Comparison of ENCODE assay signal across 16 mouse cellular contexts in genomic region chr3:87981214-87981760, GRCm38 (mm10). TPM values are rescaled to one million over a fixed set of nuclear protein-coding genes. Genes with fewer than 3 reads are reported as not detected.
DNase-seq lines count a peak whose midpoint lies in the region; ATAC-seq and TF ChIP-seq lines count a peak whose summit lies in the region.
"Had no signal": no experiment of that assay in that cellular context is flagged by ENCODE, and none has a peak within 500 bp of the region (broad histone marks: within the 10 kb centered on the region; RNA-seq: fewer than 3 reads in every experiment).

No protein-coding gene starts in this region.

- TF ChIP-seq CTCF in lung, embryonic 14.5 days (IDR thresholded peaks at IDR 0.05; ENCODE audit: low read depth): no peak

- H3K4me1 ChIP-seq in heart, embryonic 10.5 days: peaks cover 85% of the 10 kb centered on the region
- peaks cover 46% of the 10 kb centered on the region for H3K4me1 ChIP-seq in lung, embryonic 14.5 days (ENCODE audit: insufficient read depth)
- H3K4me1 ChIP-seq in heart, embryonic 16.5 days (ENCODE audit: control insufficient read depth, insufficient read depth, low read length): peaks cover 48% of the 10 kb centered on the region

- 83% methylated on average over 6 of the region's 6 CpGs for WGBS in heart, embryonic 10.5 days
- WGBS in lung, embryonic 14.5 days: 79% methylated on average over 6 of the region's 6 CpGs
- 80% methylated on average over 6 of the region's 6 CpGs for WGBS in heart, embryonic 16.5 days

- no peak overlapping the region for H3K4me2 ChIP-seq in lung, embryonic 14.5 days
- no peak overlapping the region for H3K4me2 ChIP-seq in heart, embryonic 16.5 days (ENCODE audit: low read depth, low read length)
- H3K4me2 ChIP-seq: embryonic facial prominence, embryonic 13.5 days had no signal

- no peaks in the 10 kb centered on the region; the same call in 1 of the 2 replicates for H3K9me3 ChIP-seq in heart, embryonic 10.5 days
- H3K9me3 ChIP-seq in lung, embryonic 14.5 days (ENCODE audit: low read depth, low read length): no peaks in the 10 kb centered on the region
- H3K9me3 ChIP-seq in heart, embryonic 16.5 days (replicated peaks; ENCODE audit: control insufficient read depth, low read length): no peaks in the 10 kb centered on the region
- H3K9me3 ChIP-seq: embryonic facial prominence, embryonic 13.5 days had no signal

- H3K9ac ChIP-seq in lung, embryonic 14.5 days: no peak overlapping the region
- no peak overlapping the region for H3K9ac ChIP-seq in heart, embryonic 16.5 days (ENCODE audit: low read length)
- H3K9ac ChIP-seq: embryonic facial prominence, embryonic 13.5 days had no signal

- ATAC-seq in lung, embryonic 14.5 days (ENCODE audit: insufficient read depth): no peak
- no peak for ATAC-seq in heart, embryonic 16.5 days (replicated peaks; ENCODE audit: extremely low read depth, insufficient read depth, low FRiP score)
- ATAC-seq: Patski had no signal

- H3K36me3 ChIP-seq in heart, embryonic 10.5 days: peaks cover 23% of the 10 kb centered on the region
- H3K36me3 ChIP-seq in lung, embryonic 14.5 days (ENCODE audit: insufficient read depth): no peaks in the 10 kb centered on the region; the same call in 1 of the 2 replicates
- H3K36me3 ChIP-seq in heart, embryonic 16.5 days (ENCODE audit: control insufficient read depth, insufficient read depth): peaks cover 5% of the 10 kb centered on the region
- H3K36me3 ChIP-seq: embryonic facial prominence, embryonic 13.5 days had no signal

- H3K4me3 ChIP-seq in heart, embryonic 10.5 days: no peak overlapping the region
- no peak overlapping the region for H3K4me3 ChIP-seq in lung, embryonic 14.5 days (ENCODE audit: low read depth, low read length)
- H3K4me3 ChIP-seq in heart, embryonic 16.5 days (ENCODE audit: low read length): no peak overlapping the region
- H3K4me3 ChIP-seq: embryonic facial prominence, embryonic 13.5 days had no signal

- H3K27ac ChIP-seq in heart, embryonic 10.5 days: peak overlapping the region; percentile 93
- peak overlapping the region; percentile 99 for H3K27ac ChIP-seq in lung, embryonic 14.5 days (ENCODE audit: low read depth)
- H3K27ac ChIP-seq in heart, embryonic 16.5 days (ENCODE audit: low read length): peak overlapping the region; percentile 93

- no peak for DNase-seq in heart, embryonic 10.5 days (ENCODE audit: low spot score)
- DNase-seq in heart, adult 18-20 months: no peak
- no peak for DNase-seq in lung, embryonic 14.5 days
- DNase-seq in lung, postnatal 4 days: no peak
- peak; percentile 48 for DNase-seq in lung, postnatal 25 days (ENCODE audit: low spot score)
- no peak for DNase-seq in cerebellum, postnatal 4 days (ENCODE audit: low spot score in 2 of 2)
- no peak for DNase-seq in adrenal gland, postnatal 25 days
- DNase-seq: adrenal gland, adult 8-10 months; cerebellum, adult 2 months; kidney, adult 18-20 months; right cerebral cortex, postnatal 14 days; thymus, adult 18-20 months had no signal

- H3K27me3 ChIP-seq in heart, embryonic 10.5 days (ENCODE audit: insufficient read depth, poor library complexity, severe bottlenecking): no peaks in the 10 kb centered on the region
- no peaks in the 10 kb centered on the region for H3K27me3 ChIP-seq in lung, embryonic 14.5 days (ENCODE audit: insufficient read depth, low read length)
- no peaks in the 10 kb centered on the region; the same call in 1 of the 2 replicates for H3K27me3 ChIP-seq in heart, embryonic 16.5 days (ENCODE audit: control insufficient read depth, insufficient read depth, low read length)
- H3K27me3 ChIP-seq: embryonic facial prominence, embryonic 13.5 days; Patski had no signal

RNA-seq across cellular contexts. Expression of gene Nes, which starts 10.4 kb away (rescaled TPM):
- 25.0 and 28.8 TPM in 2 replicates for polyA plus RNA-seq in heart, embryonic 10.5 days (2016; fragmentation: Nextera tagmentation; extraction: Ambion mirVana)
- 10 to 100 TPM; 12.5 to 24.8 TPM for total RNA-seq in heart, adult 18-20 months (2021)
- polyA plus RNA-seq in lung, embryonic 14.5 days (2014; fragmentation: Nextera tagmentation; extraction: Ambion mirVana): 24.6 and 27.1 TPM in 2 replicates
- polyA plus RNA-seq in heart, embryonic 16.5 days (2015; fragmentation: Nextera tagmentation; extraction: Ambion mirVana): 9.5 and 13.4 TPM in 2 replicates
- total RNA-seq in adrenal gland, postnatal 25 days (2021): 8.7 and 9.3 TPM in 2 replicates

RNA-seq across cellular contexts. Expression of gene Bcan, which starts 18.7 kb away (rescaled TPM):
- 0.05 TPM in 1 of 2 replicates, not detected in the other for polyA plus RNA-seq in heart, embryonic 10.5 days (2016; fragmentation: Nextera tagmentation; extraction: Ambion mirVana)
- total RNA-seq in heart, adult 18-20 months (2021): under 1 TPM in 1 of 2 experiments, not detected in 1; 0.32 TPM
- not detected in 2 replicates for polyA plus RNA-seq in lung, embryonic 14.5 days (2014; fragmentation: Nextera tagmentation; extraction: Ambion mirVana)
- polyA plus RNA-seq in heart, embryonic 16.5 days (2015; fragmentation: Nextera tagmentation; extraction: Ambion mirVana): 0.13 and 0.47 TPM in 2 replicates
- 62.8 and 74.9 TPM in 2 replicates for total RNA-seq in adrenal gland, postnatal 25 days (2021)

RNA-seq across cellular contexts. Expression of gene Crabp2, which starts 32.8 kb away (rescaled TPM):
- polyA plus RNA-seq in heart, embryonic 10.5 days (2016; fragmentation: Nextera tagmentation; extraction: Ambion mirVana): 35.8 and 126 TPM in 2 replicates
- not detected for total RNA-seq in heart, adult 18-20 months (2021)
- 7.7 and 10.3 TPM in 2 replicates for polyA plus RNA-seq in lung, embryonic 14.5 days (2014; fragmentation: Nextera tagmentation; extraction: Ambion mirVana)
- 7.8 and 10.1 TPM in 2 replicates for polyA plus RNA-seq in heart, embryonic 16.5 days (2015; fragmentation: Nextera tagmentation; extraction: Ambion mirVana)
- total RNA-seq in adrenal gland, postnatal 25 days (2021): not detected in 2 replicates

RNA-seq across cellular contexts. Expression of gene Hapln2, which starts 46.1 kb away (rescaled TPM):
- 0.07 and 0.08 TPM in 2 replicates for polyA plus RNA-seq in heart, embryonic 10.5 days (2016; fragmentation: Nextera tagmentation; extraction: Ambion mirVana)
- total RNA-seq in heart, adult 18-20 months (2021): not detected
- not detected in 2 replicates for polyA plus RNA-seq in lung, embryonic 14.5 days (2014; fragmentation: Nextera tagmentation; extraction: Ambion mirVana)
- polyA plus RNA-seq in heart, embryonic 16.5 days (2015; fragmentation: Nextera tagmentation; extraction: Ambion mirVana): 0.18 TPM in 1 of 2 replicates, not detected in the other
- total RNA-seq in adrenal gland, postnatal 25 days (2021): not detected in 2 replicates
- total RNA-seq: adrenal gland, adult 8-10 months had no signal
- polyA plus RNA-seq: liver, embryonic 16.5 days had no signal

RNA-seq across cellular contexts. Expression of gene Rrnad1, which starts 50.8 kb away (rescaled TPM):
- polyA plus RNA-seq in heart, embryonic 10.5 days (2016; fragmentation: Nextera tagmentation; extraction: Ambion mirVana): 16.8 and 21.0 TPM in 2 replicates
- 1 to 10 TPM; 4.8 to 5.1 TPM for total RNA-seq in heart, adult 18-20 months (2021)
- polyA plus RNA-seq in lung, embryonic 14.5 days (2014; fragmentation: Nextera tagmentation; extraction: Ambion mirVana): 16.4 and 19.6 TPM in 2 replicates
- polyA plus RNA-seq in heart, embryonic 16.5 days (2015; fragmentation: Nextera tagmentation; extraction: Ambion mirVana): 14.0 and 15.1 TPM in 2 replicates
- total RNA-seq in adrenal gland, postnatal 25 days (2021): 17.9 and 24.1 TPM in 2 replicates
